Mouse (Mus musculus) spleen, adult 2 months (tissue): ENCODE results near the gene Frs2. TPM values are rescaled to one million over a fixed set of nuclear protein-coding genes. Genes with fewer than 3 reads are reported as not detected.
"Not testable (repeated sequence)": the region's sequence is repeated elsewhere in the genome, so short reads cannot be mapped to it uniquely, and the experiment has no call there.

Source experiments
- DNase-seq, 2 experiments: peaks; one replicate each; pipeline versions ENCODE4 v3.0.0 to v3.0.0-alpha.2; 2012 to 2021; ENCODE audit warnings: low spot score in 2 of 2, low read depth in 1 of 2
- H3K27ac ChIP-seq: fragments of 200-500 bp; 2 replicates; pipeline ENCODE4 v1.5.1; 2012; ENCODE audit warnings: low read length, inconsistent platforms; ENCODE audit not compliant: insufficient read depth
- H3K27me3 ChIP-seq: fragments of 200-500 bp; 2 replicates; pipeline ENCODE4 v1.6.1; 2012; ENCODE audit warnings: mild to moderate bottlenecking, moderate library complexity, low read length, inconsistent platforms; ENCODE audit not compliant: control insufficient read depth, insufficient read depth
- H3K36me3 ChIP-seq: fragments of 200-500 bp; 2 replicates; pipeline ENCODE4 v1.6.1; 2012; ENCODE audit warnings: mild to moderate bottlenecking, low read length, inconsistent platforms; ENCODE audit not compliant: control insufficient read depth, insufficient read depth
- H3K4me1 ChIP-seq: fragments of 200-500 bp; 2 replicates; pipeline ENCODE4 v1.6.1; 2011; ENCODE audit warnings: inconsistent platforms; ENCODE audit not compliant: control insufficient read depth, insufficient read depth, insufficient read length
- H3K4me3 ChIP-seq: fragments of 200-500 bp; 2 replicates; pipeline ENCODE4 v1.5.1; 2011; ENCODE audit warnings: mild to moderate bottlenecking, inconsistent platforms; ENCODE audit not compliant: insufficient read depth, insufficient read length; ENCODE audit errors: extremely low read depth
- CTCF ChIP-seq: fragments of 200-500 bp; IDR thresholded peaks from 2 replicates; pipeline ENCODE4 v1.5.1; 2011; ENCODE audit warnings: mild to moderate bottlenecking, inconsistent platforms; ENCODE audit not compliant: insufficient read depth, insufficient read length, insufficient replicate concordance; ENCODE audit errors: extremely low read depth
- POLR2A ChIP-seq: fragments of 200-500 bp; IDR thresholded peaks from 2 replicates; pipeline ENCODE4 v1.6.1; 2011; ENCODE audit warnings: low read depth, low read length, inconsistent platforms
- WGBS: fragments of 180-500 bp; shearing (Covaris S2); methylation state at CpG from one replicate; pipeline ENCODE4 v1.1.7; 2018; 5-methylcytosine and 5-hydroxymethylcytosine counted together
- polyA plus RNA-seq: library from polyadenylated mRNA; depleted of rRNA; stranded (reverse); fragments of >200 nt; gene quantifications from 2 replicates; pipeline ENCODE4 v1.2.3, GENCODE M21; 2012

Gene Frs2
- polyA plus RNA-seq, 1 experiment: 6.0 TPM

GRCm38 (mm10) chr10:117146421-117146820, 1.9 kb downstream of the Frs2 start:
- TF ChIP-seq POLR2A (no peak), CTCF (no peak)
- peaks cover 11% of the 10 kb centered on the region for H3K4me1 ChIP-seq
- H3K27me3 ChIP-seq: no peaks in the 10 kb centered on the region
- DNase-seq: no peak
- no peaks in the 10 kb centered on the region for H3K36me3 ChIP-seq
- H3K4me3 ChIP-seq: no peak overlapping the region
- 48% methylated on average over 9 of the region's 9 CpGs for WGBS
- H3K27ac ChIP-seq: no peak overlapping the region; the same call in 1 of the 2 replicates

GRCm38 (mm10) chr10:117145546-117146265, 2.6 kb downstream of the Frs2 start:
- no peak overlapping the region for H3K4me3 ChIP-seq
- H3K27me3 ChIP-seq: no peaks in the 10 kb centered on the region
- TF ChIP-seq CTCF (no peak), POLR2A (no peak)
- no peak for DNase-seq
- no peak overlapping the region for H3K27ac ChIP-seq
- H3K36me3 ChIP-seq: no peaks in the 10 kb centered on the region
- peaks cover 11% of the 10 kb centered on the region for H3K4me1 ChIP-seq
- WGBS: 48% methylated on average over 8 of the region's 8 CpGs

- no peaks in the 10 kb centered on the region for H3K27me3 ChIP-seq
- no peak for DNase-seq
- no peaks in the 10 kb centered on the region for H3K36me3 ChIP-seq
- H3K4me1 ChIP-seq: peaks cover 8% of the 10 kb centered on the region
- H3K27ac ChIP-seq: no peak overlapping the region
- H3K4me3 ChIP-seq: no peak overlapping the region
- 32% methylated on average over 6 of the region's 6 CpGs for WGBS
- TF ChIP-seq POLR2A: no peak
- TF ChIP-seq CTCF: no peak
Observed at GRCm38 (mm10) chr10:117144628-117145027, 3.7 kb downstream of the Frs2 start.

GRCm38 (mm10) chr10:117144071-117144470, 4.3 kb downstream of the Frs2 start:
- 71% methylated on average over 4 of the region's 4 CpGs for WGBS
- DNase-seq: no peak
- H3K27ac ChIP-seq: no peak overlapping the region
- peaks cover 8% of the 10 kb centered on the region for H3K4me1 ChIP-seq
- H3K27me3 ChIP-seq: no peaks in the 10 kb centered on the region
- H3K4me3 ChIP-seq: no peak overlapping the region
- no peaks in the 10 kb centered on the region for H3K36me3 ChIP-seq
- TF ChIP-seq CTCF: no peak
- no peak for TF ChIP-seq POLR2A

- H3K4me1 ChIP-seq: peaks cover 8% of the 10 kb centered on the region
- no peak for DNase-seq
- H3K36me3 ChIP-seq: no peaks in the 10 kb centered on the region
- no peak overlapping the region for H3K4me3 ChIP-seq
- 91% methylated on average over 2 of the region's 2 CpGs for WGBS
- H3K27ac ChIP-seq: no peak overlapping the region
- no peaks in the 10 kb centered on the region for H3K27me3 ChIP-seq
- TF ChIP-seq CTCF (no peak), POLR2A (no peak)
Observed at GRCm38 (mm10) chr10:117143311-117143710, 5.0 kb downstream of the Frs2 start.

- TF ChIP-seq CTCF: no peak
- WGBS: 86% methylated on average over 7 of the region's 7 CpGs
- Histone ChIP-seq H3K36me3 (no peaks in the 10 kb centered on the region), H3K4me1 (peaks cover 8% of the 10 kb centered on the region), H3K27ac (no peak overlapping the region), H3K27me3 (no peaks in the 10 kb centered on the region), H3K4me3 (no peak overlapping the region)
- DNase-seq: no peak
Observed at GRCm38 (mm10) chr10:117141939-117142552, 6.3 kb downstream of the Frs2 start.

DNA sequence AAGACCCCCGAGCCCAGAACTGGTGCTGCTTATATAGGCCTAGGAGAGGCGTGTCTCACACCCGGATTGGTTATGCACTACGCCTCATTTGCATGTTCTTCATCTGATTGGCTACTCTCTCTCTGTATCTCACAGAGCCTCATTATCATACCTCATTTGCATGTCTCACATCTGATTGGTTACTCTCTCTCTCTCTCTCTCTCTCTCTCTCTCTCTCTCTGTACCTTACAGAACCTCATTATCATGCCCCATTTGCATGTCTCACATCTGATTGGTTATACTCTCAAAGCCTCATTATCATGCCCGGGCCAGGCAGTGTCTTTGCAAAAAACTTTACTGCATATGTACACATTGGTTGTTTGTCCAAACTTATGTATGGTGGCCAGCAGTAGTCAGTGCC, 16.8 kb downstream of the Frs2 start:
- H3K36me3 ChIP-seq, H3K27me3 ChIP-seq, H3K27ac ChIP-seq, H3K4me3 ChIP-seq, DNase-seq, H3K4me1 ChIP-seq: not testable (repeated sequence)
- 98% methylated on average over 5 of the region's 5 CpGs for WGBS
